Mouse (Mus musculus): Measurements from ENCODE around the gene Acvrl1.

The Acvrl1 gene

GRCm38 (mm10) chr15:101143494-101143893 is 15.2 kb downstream of the Acvrl1 start:
- no peak for DNase-seq

GRCm38 (mm10) chr15:101144176-101144575 is 15.9 kb downstream of the Acvrl1 start:
- DNase-seq: no peak

GRCm38 (mm10) chr15:101144779-101145178 is 16.5 kb downstream of the Acvrl1 start:
- no peak for DNase-seq

- peak; percentile 89 for DNase-seq
Observed at GRCm38 (mm10) chr15:101145424-101146099, 17.2 kb downstream of the Acvrl1 start.

DNA sequence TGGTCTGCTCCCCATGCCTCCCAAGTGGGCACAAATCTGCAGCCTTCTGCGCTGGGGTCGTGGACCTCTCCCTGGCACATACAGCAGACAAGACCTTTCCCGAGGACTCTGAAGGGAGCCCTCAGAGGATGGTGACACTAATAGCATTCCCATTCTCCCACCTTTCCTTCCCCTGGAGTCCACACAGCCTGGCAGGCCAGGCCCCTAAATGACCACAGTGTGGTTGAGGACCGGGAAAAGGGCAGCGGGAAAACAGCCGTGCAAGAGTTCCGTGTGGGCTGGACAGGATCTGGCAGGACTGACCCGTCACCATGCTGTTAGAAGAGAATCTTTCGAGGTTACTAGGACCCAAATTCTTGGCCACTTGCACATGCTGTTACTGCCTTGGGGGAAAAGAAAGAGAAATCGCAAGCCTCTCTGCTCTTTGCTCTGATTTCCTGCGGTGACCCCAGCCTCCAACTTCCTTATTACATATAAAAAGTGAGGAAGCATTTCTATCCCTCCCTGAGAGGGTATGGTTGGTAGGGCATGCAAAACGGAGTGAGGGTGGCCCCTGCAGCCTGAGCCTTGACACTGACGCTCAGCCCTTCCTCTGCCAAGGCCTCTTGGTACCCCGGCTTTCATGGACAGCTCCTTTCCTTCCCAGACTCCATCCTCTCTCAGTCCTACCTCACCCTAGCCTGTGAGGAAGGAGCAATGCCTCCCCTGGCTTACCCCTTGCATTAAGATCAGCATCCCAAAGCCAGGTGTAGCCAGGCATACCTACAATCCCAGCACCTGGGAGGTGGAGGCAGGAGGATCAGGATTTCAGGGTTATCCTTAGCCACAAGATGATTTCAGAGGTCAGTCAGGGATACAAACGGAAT is 18.0 kb downstream of the Acvrl1 start:
- no peak for DNase-seq

- DNase-seq: no peak
Observed at GRCm38 (mm10) chr15:101147115-101147909, 19.0 kb downstream of the Acvrl1 start.

DNA sequence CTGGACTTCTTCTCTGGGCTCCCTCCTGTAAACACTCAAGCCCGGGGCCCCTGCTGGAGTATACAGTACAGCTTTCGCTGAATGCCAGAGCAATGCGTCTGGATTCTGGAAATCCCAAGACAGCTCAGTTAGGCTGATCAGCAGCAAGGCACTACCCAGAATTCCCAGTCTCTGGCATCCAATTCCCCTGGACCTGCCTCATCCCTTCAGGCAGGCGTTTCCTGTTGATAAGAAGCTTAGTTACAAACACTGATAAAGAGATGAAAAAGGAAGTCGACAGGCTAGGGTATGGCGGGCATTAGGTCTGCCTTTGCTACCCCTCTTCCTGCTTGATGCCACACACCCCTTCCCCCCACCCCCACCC is 19.6 kb downstream of the Acvrl1 start:
- no peak for DNase-seq

DNA sequence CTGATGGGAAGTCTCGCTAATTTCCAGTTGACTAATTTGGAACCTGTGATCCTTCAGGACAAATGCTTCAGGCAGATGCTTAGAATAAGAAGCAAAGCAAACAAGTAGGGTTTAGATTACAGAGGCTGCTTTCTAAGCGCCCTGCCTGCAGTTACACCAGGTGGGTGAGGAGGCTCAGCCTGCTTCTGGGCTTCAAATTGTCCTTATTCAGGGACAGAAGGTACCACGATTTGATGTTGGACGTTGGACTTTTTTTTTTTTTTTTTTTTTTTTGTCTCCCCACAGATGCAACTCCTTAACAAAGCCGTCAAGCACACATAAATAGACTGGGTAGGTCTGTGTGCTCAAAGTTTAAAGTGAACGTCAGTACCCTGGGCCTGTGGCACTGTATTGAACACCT is 20.3 kb downstream of the Acvrl1 start:
- no peak for DNase-seq

DNA sequence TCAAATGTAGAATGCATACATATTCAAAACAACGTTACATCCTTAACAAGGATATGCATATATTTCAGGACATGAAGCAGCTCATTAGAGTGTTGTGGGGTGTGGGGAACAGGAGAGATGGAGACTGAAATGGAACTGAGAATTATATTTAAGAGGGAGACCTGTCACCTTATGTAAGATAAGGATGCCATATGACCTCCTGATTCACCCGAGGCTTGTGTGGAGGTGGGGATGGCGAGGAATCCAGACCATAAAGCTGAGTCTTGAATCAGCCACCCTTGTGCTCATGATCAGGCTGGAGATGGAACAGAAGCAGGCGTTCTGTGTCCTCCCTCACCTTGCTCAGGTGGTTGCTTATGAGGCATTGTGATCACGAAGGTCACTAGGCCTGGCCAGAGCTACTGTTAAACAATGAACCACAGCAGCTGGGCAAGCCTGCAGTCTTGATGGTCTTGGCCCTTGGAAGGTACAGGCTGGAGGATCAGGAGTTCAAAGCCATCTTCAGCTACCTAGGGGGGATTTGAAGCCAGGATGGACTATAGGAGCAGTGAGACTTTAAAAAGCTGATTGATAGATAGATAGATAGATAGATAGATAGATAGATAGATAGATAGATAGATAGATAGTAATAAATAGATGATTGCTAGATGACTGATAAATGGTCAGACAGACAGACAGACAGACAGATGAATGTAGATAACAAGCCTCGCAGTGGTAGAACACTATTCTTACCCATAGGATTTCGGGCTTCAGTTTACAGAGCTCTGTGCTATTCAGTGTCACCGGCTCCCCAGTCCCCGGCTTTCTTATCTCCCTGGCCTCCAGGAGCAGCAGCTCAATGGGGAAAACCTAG is 23.3 kb downstream of the Acvrl1 start:
- no peak for DNase-seq

GRCm38 (mm10) chr15:101154700-101155616 is 26.6 kb downstream of the Acvrl1 start:
- DNase-seq: no peak

DNA sequence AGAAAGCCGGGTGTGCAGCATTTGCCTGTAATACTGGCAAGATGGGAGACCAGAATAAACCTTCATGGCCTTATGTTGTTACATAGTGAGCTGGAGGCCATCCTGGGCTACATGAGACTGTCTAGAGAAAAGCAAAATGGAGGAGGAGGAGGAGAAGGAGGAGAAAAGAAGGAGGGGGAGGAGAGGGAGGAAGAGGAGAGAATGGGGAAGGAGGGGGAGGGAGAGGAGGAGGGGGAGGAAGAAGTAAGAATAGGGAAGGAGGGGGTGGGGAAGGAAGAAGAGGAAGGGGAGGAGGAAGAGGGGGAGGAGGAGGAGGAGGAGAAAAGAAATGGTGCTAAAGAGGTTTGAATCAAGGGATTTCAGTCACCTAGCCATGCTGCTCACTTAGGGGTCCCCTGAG is 31.8 kb downstream of the Acvrl1 start:
- no peak for DNase-seq

DNA sequence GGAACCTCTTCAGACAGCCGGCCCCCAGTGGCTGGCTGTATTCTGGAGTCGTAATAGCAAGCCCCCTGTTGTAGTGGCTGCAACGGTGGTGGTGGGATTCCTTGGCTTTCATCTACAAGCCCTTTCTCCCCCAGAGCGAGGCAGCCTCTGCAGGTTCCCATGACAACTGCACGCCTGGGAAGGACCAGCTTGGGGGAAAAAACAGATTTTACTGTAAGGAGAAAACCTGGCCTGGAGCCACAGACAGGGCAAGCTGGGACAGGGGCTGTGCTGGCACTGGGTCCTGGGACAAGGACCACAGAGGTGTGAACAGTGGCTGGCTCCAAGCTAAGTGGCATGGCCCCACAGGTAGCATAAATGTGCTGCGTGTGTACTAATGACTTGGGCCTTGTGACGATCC is 32.3 kb downstream of the Acvrl1 start:
- DNase-seq: peak; percentile 61

DNA sequence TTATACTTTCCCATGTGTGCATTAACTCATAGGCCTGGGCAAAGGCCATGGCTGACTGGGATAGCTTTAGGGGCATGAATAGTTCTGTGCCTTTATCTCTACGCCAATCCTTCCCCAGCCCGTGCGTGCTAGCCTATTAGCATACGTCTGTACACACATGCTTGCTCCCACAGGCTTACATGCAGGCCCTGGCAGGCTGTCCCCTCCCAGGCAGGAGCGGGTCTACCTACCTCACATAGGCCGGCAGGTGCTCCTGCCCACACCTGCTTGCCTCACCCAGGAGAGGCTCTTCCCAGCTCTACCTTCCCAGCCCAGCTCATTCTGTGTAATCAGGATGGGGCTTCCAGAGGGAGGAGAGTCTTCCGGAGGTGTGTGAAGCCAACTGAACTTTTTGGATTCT is 33.2 kb downstream of the Acvrl1 start:
- no peak for DNase-seq

DNA sequence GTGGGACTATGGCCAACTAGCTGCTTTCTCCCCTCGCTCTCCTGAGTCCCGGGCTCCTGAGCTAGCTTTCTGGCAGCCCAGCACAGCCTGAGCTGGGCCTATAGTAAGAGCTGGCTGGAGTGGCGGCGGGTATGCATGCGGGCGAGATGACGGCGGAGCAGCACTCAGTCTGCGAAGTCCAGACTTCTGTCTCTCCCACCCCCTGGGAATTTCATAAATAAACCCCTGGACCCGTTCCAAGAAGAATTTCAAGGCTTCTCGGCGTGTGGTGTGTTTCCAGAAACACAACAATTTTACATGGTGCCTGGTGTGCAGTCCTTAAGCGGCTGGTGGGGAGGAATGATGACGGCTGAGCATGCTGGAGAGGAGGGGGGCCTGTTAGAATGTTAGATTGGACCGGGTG is 34.7 kb downstream of the Acvrl1 start:
- no peak for DNase-seq

DNA sequence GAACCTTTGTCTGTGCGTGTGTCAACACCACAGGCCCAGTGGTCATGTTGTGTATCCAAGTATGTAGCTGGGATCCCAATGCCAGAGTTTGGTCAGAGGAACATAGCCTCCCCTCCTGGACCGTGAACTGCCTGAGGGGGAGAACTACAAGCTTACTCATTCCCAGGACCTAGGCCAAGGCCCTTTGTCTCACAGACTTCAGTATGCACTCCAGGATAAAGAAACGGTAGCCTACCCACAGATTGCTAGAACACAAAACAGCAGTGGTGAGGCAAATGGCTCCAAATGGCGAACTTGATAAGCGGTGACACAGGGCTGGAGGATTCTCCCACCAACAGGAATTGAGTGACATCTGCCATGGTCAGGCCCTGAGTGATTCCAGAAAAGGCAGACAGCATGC is 35.5 kb downstream of the Acvrl1 start:
- no peak for DNase-seq

DNA sequence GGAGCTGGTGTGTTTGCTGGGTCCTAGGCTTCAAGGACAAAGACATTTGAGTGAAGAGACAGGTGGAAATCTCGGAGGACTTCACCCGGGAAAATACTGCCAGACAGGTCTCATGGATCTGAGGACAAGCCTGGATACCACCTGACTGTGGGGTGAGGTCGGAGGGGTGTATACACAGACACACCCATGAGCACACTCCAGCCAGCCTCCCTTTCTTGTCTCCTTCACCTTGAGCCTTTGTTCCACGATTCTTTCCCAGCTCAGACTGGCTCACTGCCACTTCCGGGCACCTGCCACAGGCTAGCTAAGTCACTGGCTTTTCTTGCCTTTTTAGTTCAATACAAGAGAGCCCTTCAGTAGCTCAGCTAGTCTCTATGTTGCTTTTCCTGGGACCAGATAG is 36.0 kb downstream of the Acvrl1 start:
- DNase-seq: no peak

- no peak for DNase-seq
Observed at GRCm38 (mm10) chr15:101165658-101166437, 37.5 kb downstream of the Acvrl1 start.

DNA sequence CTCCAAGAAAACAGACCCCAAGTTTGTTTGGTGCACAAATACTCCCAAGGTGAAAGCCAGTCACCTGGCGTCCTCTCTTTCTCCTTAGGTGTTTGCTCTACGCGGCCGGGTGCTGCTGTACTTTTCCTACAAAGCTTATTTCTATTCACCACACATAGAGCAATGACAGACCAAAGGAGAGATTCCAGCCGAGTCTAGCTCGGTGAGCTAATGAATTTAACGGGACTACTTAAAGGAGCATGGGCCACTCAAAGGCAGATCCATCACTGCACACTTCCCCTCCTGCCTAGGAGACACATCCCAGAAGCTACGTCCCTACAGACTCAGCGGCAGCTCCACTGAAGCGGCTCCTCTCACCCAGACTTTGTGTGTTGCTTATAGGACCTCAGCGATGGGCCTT is 39.2 kb downstream of the Acvrl1 start:
- DNase-seq: no peak

DNA sequence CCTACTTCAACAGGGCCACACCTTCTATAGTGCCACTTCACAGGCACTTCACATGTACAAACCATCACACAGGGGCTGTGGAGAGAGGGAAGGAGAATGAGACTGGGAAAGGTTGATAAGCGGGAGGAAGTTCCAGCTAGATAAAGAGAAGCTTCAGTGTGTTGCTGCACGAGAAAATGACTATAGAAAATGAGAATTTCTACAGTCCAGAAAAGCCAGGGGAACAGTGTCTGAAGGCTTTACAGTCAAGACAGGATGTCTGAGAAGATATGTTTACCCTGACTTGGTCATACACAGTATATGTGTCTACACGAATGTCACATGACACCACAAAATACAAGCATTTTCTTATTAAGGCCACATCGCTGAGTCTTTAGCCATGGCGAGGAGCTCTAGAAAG is 41.6 kb downstream of the Acvrl1 start:
- no peak for DNase-seq

DNA sequence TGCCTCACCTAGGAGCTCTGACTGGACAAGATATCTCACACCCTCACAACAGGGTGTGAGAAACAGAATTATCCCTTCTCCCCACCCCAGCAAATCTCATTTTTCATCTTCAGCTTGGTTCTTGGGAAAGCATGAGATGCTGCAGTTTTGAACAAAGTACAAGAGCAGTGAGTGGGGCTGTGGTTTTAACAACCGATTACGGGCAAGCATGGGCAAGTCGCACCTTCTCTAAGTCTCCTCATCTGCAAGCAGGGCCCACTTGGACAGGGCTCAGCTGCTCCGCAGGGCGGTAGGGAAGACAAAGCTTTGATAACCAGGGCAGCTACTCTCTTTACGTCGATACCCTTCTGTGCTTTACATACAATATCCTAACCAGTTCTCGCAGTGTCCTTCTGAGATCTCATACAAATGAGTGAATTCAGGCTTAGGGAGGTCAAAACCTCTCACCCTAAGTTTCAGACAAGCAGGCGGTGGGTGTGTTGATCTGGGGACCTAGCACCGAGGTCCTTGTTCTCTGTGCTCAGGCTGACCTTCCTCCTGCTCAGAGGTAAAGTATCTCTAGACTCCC is 42.2 kb downstream of the Acvrl1 start:
- no peak for DNase-seq

All from right cerebral cortex, postnatal 25 days (tissue).